Mouse (Mus musculus): ENCODE measurements around the gene 1700067K01Rik.

- TF ChIP-seq CTCF (IDR thresholded peaks at IDR 0.05; ENCODE audit: extremely low read depth, insufficient read depth, low read length) (no peak), POLR2A (IDR thresholded peaks at IDR 0.05; ENCODE audit: extremely low read depth, insufficient read depth, low read length) (no peak)
Observed at GRCm38 (mm10) chr8:84015833-84016232, 14.5 kb downstream of the 1700067K01Rik start.

All from cortical plate, adult 2 months (tissue).